Mouse (Mus musculus) brain, embryonic 14.5 days (tissue): Measurements from ENCODE around the gene Macrod2.

Experiments
- CTCF ChIP-seq: fragments of 200-500 bp; IDR thresholded peaks from 2 replicates; pipeline ENCODE4 v1.5.1; 2012; ENCODE audit warnings: inconsistent platforms, mild to moderate bottlenecking, moderate library complexity, borderline replicate concordance; ENCODE audit not compliant: insufficient read depth, insufficient read length; ENCODE audit errors: extremely low read depth
- POLR2A ChIP-seq: fragments of 200-500 bp; IDR thresholded peaks from 2 replicates; pipeline ENCODE4 v1.6.1; 2012; ENCODE audit warnings: mild to moderate bottlenecking, inconsistent platforms, borderline replicate concordance; ENCODE audit not compliant: poor library complexity, insufficient read depth, insufficient read length, severe bottlenecking; ENCODE audit errors: extremely low read depth

DNA sequence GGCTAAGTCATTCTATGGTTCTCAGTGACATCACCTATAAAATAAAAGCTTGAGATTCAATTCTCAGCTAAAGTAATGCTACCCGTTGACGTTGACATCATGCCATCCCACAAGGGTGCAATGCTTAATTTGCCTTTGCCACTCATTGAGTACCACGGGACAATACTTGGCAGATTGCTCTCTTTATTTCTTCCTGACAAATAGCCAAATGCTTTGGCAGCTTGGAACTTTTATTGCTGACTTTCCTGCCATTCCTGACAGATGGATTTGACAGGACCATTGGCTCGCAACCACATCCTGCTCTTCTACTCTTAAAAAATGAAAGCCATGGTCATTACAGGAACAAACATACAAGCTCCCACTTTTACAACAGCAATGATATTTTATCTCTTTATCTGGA, 1199.7 kb downstream of the Macrod2 start:
- TF ChIP-seq CTCF, result no peak
- TF ChIP-seq POLR2A, result no peak
